Mouse (Mus musculus) embryonic fibroblast, embryonic 13.5 days (primary cell): ENCODE measurements around the gene Tex36. TPM values are rescaled to one million over a fixed set of nuclear protein-coding genes. Genes with fewer than 3 reads are reported as not detected.

Source experiments
- H3K27ac ChIP-seq: 2 replicates; pipeline ENCODE4 v1.5.1; 2012; ENCODE audit warnings: low read length, control low read depth, inconsistent platforms; ENCODE audit not compliant: insufficient read depth
- H3K4me1 ChIP-seq: 2 replicates; pipeline ENCODE4 v1.6.1; 2011; ENCODE audit warnings: low read length; ENCODE audit not compliant: control insufficient read depth, insufficient read depth
- H3K4me3 ChIP-seq: 2 replicates; pipeline ENCODE4 v1.5.1; 2011; ENCODE audit warnings: mild to moderate bottlenecking, control low read depth, low read length; ENCODE audit not compliant: insufficient read depth
- CTCF ChIP-seq: IDR thresholded peaks from 2 replicates; pipeline ENCODE4 v1.5.1; 2011; ENCODE audit warnings: mild to moderate bottlenecking, control low read depth, low read length, moderate library complexity, borderline replicate concordance; ENCODE audit not compliant: insufficient read depth
- POLR2A ChIP-seq: IDR thresholded peaks from 2 replicates; pipeline ENCODE4 v1.6.1; 2011; ENCODE audit warnings: low read depth, mild to moderate bottlenecking, control low read depth, low read length, moderate library complexity
- polyA plus RNA-seq: library from polyadenylated mRNA; stranded (reverse); fragments of >200 nt; gene quantifications from 2 replicates; pipeline ENCODE4 v1.2.4, GENCODE M21; 2011; ENCODE audit warnings: low read depth; ENCODE audit not compliant: missing spikeins, insufficient read length

Tex36 gene
- polyA plus RNA-seq, 1 experiment: not detected

DNA sequence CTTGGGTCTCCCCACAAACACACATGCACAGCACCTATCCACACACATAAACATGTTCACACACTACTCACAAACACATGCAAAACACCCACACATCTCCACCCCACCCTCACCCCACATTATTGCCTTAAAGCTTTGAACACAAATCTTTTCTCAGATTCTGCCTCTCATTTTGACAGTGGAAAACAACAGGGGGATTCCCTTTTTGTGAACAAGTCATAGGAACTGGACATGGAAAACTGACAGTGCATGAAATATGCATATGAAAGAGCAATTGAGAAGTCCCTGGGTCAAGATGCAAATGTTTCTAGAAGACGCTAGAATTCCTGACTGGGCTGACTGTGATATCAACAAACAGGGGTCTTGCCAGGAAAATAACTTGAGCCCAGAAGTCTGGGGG, 1.4 kb downstream of the Tex36 start:
- H3K4me3 ChIP-seq: no peak overlapping the region
- H3K27ac ChIP-seq: no peak overlapping the region
- TF ChIP-seq CTCF (no peak), POLR2A (no peak)
- no peaks in the 10 kb centered on the region for H3K4me1 ChIP-seq

DNA sequence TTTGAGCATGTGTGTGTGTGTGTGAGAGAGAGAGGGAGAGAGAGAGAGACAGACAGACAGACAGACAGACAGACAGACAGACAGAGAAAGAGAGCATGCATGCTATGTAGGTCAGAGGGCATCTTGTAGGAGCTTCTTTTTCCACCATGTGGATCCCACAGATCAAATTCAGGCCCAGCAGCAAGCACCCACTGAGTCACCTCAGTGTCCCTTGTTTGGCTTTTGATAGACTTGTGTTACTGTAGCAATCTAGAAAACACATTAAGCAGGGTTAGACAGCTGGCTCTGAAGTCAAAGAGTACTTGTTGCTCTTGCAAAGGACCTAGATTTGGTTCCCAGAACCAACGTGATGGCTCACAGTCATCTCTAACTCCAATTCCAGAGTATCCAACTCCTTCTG, 10.2 kb downstream of the Tex36 start:
- H3K4me3 ChIP-seq: no peak overlapping the region
- TF ChIP-seq POLR2A (no peak), CTCF (no peak)
- H3K4me1 ChIP-seq: no peaks in the 10 kb centered on the region
- no peak overlapping the region for H3K27ac ChIP-seq

DNA sequence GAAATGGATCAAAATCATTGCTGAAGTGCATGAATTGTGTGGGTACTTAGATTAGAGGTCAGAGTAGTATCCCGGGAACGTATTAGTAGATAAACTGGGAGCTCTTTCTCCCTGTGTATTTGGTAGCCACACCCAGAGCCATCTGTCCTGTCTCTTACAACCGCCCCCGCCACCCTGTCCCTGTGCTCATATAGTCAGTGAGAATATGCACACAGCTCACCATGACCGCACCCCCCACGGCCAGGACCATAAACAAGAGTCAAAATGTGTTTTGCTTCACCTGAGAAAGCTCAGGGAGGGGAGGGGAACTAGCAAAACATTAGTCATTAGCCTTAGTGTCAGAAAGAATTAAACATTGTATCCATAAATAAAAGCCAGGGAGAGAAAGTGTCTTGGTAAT, 18.7 kb downstream of the Tex36 start:
- Histone ChIP-seq H3K27ac (no peak overlapping the region), H3K4me3 (no peak overlapping the region), H3K4me1 (no peaks in the 10 kb centered on the region)
- TF ChIP-seq POLR2A (no peak), CTCF (no peak)

DNA sequence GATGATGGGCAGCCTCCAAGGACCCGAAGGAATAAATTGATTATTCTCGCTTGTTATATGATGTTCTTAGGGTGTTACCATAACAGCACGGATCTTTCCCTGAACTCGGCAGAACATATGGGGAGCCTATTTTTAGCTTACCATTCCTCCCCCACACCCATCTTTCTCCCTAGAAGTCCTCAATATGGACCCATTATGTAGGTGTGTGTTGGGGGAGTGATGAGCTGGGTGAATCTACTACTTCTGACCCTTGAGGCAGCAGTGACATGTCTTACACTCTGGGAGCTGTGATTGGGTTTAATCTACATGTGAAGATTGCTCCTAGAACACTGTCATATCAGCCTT, 21.7 kb downstream of the Tex36 start:
- Histone ChIP-seq H3K4me1 (no peaks in the 10 kb centered on the region), H3K4me3 (no peak overlapping the region), H3K27ac (no peak overlapping the region)
- TF ChIP-seq CTCF: no peak
- no peak for TF ChIP-seq POLR2A

DNA sequence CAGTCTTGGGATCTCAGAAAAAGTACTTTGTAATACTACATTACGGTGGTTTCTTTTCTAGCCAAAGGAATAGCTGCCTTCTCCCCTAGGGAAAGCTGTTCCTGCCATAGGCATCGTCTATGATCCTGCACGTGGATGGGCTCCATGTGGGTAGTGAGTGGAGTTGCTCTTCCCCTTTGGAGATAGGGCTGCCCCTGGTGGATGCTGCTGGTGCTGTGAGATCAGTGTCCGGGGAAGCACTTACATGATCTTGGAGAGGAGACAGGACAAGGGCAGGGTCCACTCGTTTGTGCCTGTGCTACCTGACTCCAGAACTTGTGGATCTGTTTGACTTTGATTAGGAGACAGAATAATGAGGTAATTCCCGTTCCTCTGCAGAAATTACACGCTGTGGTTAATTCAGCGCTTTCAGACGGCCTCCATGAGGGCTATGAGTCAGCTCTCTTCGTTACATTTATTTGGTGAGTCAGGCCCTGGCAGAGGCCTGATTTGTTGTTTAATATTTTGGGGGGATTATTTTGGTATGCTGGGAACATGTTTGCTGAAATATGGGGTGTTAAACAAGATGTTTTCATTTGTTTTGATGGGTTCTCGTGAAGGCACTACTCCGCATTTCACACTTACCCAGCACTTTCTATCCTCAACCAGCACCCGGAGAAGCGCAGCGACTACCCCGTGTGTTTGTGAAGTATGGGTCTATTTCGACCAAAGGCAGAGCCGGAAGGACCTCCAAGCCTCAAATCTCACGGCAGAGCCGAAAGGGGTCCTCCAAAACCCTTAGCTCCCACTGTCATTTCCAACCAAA, 22.3 kb downstream of the Tex36 start:
- TF ChIP-seq CTCF (no peak), POLR2A (no peak)
- Histone ChIP-seq H3K4me3 (no peak overlapping the region), H3K4me1 (no peaks in the 10 kb centered on the region), H3K27ac (no peak overlapping the region)

DNA sequence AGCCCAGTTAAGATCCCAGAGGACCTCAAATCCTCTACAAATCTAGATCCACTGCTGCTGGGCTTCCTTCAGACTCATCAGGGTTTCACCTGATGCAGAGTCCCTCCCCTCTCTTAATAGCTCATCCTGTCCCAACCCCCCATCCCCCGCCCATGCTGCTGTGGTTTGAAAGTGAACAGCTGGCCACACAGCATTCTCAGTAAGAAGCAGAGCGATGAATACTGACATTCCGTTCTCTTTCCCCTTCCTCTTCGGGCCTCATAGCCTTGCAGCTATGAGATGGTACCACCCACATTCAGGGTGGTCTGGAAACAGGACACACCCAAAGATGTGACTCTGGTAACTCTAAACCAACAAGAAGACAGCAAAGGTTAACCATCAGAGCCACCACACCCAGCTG, 25.1 kb downstream of the Tex36 start:
- Histone ChIP-seq H3K4me1 (no peaks in the 10 kb centered on the region), H3K4me3 (no peak overlapping the region), H3K27ac (no peak overlapping the region)
- TF ChIP-seq CTCF: no peak
- TF ChIP-seq POLR2A: no peak

DNA sequence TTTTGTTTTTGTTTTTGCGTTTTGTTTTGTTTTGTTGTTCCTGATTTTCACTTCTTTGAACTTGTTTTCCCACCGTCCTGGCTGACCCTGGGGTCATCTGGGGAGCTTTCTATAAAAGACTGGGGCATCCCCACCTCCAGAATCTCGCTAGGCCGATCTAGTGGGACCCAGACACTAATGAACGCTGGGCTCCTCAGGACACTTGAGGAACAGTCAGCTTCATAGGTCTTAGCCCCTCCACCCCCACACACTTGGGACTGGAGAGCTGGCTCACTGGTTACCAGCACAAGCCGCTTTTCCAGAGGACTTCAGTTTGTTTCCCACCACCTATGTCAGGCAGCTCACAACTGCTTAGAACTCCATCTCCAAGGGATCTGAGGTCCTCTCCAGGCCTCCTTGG, 25.7 kb downstream of the Tex36 start:
- no peak for TF ChIP-seq CTCF
- no peak for TF ChIP-seq POLR2A
- H3K4me3 ChIP-seq: no peak overlapping the region
- H3K27ac ChIP-seq: no peak overlapping the region
- no peaks in the 10 kb centered on the region for H3K4me1 ChIP-seq

DNA sequence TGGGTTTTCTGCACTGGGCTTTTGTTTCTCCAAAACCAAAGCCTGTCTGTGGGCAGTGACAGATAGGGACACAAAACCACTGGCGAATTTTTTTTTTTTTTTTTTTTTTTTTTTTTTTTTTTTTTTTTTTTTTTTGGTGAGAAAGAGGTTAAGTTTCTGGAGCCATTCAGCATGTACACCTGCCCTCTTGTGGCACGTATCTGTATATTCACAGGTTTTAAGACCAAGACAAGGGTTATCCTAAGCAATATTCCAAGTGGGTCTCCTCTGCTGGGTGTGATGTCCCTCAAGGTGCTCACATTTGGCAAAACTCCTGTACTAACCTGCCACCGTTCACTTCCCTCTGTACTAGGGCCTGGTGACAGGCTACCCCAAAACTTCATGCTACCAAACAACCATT, 30.0 kb downstream of the Tex36 start:
- no peak for TF ChIP-seq POLR2A
- no peak for TF ChIP-seq CTCF
- H3K4me1 ChIP-seq: no peaks in the 10 kb centered on the region
- H3K27ac ChIP-seq: no peak overlapping the region
- no peak overlapping the region for H3K4me3 ChIP-seq

DNA sequence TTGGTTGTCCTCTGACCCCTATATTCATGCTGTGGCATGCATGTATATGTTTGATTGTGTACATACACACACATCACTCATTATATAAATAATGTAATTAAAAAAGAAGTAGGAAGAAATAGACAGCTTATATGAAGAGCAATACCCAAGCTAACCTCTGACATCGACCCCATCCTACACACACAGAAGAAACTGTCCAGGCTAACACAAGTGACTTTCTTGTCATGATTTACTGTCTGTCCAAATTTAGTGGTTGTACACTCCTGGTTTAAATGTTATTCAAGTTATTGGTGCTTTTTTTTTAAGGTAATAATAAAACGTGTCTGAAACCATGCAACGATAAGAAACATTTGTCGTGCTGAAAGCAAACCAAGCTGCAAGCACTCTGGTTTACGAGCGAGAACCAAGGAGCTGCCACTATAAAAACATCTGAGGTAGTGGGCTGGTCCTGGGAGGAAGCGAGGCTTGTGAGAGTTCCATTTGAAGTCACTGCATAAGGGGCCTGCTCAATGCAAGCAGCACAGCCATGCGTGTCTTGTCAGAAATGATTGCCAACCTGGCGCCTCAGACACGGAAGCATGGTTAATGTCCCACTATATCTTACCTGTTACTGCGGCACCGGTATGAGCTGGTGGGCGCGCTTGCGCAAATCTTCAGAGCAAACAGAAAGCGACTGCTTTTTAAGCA, 32.6 kb downstream of the Tex36 start:
- H3K27ac ChIP-seq: no peak overlapping the region
- H3K4me3 ChIP-seq: no peak overlapping the region
- TF ChIP-seq POLR2A: no peak
- TF ChIP-seq CTCF: no peak
- H3K4me1 ChIP-seq: no peaks in the 10 kb centered on the region

DNA sequence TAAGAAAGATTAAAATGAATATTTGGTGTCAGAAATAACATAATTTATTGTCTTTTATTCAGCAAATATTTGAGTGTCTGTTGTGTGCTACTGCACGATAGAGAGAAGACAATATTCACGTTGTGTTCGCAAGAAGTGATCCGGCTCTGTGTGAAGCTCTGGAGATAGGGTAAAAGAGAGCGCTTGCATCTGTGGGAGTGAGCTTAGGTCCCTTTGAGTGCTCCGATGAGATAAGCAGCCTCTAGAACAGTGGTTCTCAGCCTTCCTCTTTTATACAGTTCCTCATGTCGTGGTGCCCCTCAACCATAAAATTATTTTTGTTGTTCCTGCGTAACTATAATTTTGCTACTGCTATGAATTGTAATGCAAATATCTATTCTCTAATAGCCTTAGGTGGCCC, 37.4 kb downstream of the Tex36 start:
- H3K4me3 ChIP-seq: no peak overlapping the region
- no peak overlapping the region for H3K27ac ChIP-seq
- H3K4me1 ChIP-seq: no peaks in the 10 kb centered on the region
- TF ChIP-seq POLR2A (no peak), CTCF (no peak)
